Mouse (Mus musculus): ENCODE data around the gene Osbpl5.

Osbpl5 gene

DNA sequence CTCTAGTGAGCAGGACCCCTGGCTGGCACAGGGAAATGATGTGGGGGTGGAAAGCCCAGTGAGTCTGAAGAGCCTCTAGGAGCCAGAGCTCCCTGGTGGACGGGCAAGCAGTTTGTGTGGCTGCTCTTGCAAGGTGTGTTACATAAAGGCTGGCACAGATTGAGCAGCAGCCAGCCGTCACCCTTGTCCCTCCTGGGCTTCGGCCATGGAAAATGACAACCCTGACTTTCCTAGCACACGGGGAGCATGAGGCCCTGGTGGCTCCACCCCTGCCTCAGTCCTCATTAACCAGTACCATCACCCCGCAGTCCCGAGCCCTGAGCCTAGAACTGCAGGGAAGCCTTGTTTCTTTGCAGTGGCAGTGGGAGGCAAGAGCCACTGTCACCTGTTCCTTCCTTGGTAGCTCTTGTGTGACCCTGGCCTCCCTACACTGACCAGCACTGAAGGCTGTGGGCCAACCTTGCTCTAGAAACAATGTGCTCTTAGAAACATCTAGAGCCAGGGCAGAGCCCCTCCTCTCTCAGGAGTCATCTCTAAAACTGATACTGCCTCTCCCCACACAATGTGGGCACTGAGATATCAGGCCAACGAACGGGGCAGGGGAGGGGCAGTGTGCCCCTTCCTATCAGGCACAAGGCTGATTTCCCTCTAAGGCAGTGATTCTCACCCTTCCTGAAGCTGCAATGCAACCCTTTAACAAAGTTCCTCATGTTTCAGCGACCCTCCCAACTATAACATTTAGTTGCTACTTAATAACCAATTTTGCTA lies 1.2 kb downstream of the Osbpl5 start:
- DNase-seq (ENCODE audit: low spot score in 2 of 2), result no peak

GRCm38 (mm10) chr7:143753990-143754715 lies 2.6 kb downstream of the Osbpl5 start:
- DNase-seq (ENCODE audit: low spot score in 2 of 2), result peak; percentile 36 to 56

DNA sequence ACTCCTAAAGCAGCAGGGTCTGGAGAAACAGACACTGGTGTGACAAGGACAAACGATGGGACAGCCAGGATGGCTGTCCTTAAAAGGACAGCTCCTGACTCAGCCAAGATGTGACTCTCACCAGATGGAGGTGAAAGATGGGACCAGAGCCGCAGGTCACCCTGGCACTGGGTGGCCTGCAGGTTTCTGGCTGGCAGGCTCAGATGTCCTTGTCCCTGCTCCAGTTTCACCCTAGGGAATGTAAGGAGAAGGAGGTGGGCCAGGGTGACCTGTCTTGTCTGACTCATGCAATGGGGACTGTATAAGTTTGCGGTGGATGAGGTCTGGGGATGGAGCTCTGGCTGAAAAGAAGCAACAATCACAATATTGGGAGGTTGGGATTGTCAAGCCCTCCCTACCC lies 4.2 kb downstream of the Osbpl5 start:
- no peak for DNase-seq (ENCODE audit: low spot score in 2 of 2)

DNA sequence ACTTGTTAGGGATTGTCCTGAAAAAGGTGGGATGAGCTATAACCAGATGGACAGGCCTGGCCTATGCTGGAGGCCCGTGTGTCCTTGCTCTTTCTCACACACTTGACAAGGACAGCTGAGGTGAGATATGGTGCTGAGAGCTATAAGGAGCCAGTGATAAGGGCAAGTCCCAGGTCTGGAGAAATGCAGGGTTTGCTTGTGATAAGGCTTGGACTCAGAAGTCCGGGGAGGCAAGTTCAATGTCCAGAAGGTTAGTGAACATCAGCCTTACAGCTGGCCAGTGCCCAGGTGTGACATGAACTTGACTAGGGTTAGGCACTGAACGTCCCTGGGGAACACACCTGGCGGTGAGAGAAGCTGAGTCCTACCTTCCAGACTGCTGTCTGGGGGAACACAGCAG lies 4.7 kb downstream of the Osbpl5 start:
- DNase-seq (ENCODE audit: low spot score in 2 of 2), result no peak

GRCm38 (mm10) chr7:143751380-143751779 lies 5.4 kb downstream of the Osbpl5 start:
- DNase-seq (ENCODE audit: low spot score in 2 of 2), result no peak

GRCm38 (mm10) chr7:143749045-143749444 lies 7.7 kb downstream of the Osbpl5 start:
- DNase-seq (ENCODE audit: low spot score in 2 of 2), result no peak

GRCm38 (mm10) chr7:143748041-143748868 lies 8.5 kb downstream of the Osbpl5 start:
- DNase-seq (ENCODE audit: low spot score in 2 of 2), result peak; percentile 72 to 81

DNA sequence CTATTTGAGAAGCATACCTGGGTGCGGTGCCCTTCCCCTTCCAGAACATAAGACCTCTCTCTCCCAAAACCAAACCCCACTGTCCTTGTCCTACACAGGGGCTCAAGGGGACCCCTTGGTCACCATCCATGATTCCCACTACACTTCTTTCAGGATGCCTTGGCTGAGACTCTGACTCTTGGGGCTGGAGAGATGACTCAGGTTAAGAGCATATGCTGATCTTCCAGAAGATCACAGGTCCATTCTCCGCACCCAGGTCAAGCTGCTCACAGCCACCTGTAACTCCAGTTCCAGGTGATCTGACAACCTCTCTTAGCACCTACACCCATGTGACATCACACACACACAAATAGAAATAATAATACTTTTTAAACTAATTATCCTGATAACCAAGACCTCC lies 16.1 kb downstream of the Osbpl5 start:
- DNase-seq (ENCODE audit: low spot score in 2 of 2), result no peak

DNA sequence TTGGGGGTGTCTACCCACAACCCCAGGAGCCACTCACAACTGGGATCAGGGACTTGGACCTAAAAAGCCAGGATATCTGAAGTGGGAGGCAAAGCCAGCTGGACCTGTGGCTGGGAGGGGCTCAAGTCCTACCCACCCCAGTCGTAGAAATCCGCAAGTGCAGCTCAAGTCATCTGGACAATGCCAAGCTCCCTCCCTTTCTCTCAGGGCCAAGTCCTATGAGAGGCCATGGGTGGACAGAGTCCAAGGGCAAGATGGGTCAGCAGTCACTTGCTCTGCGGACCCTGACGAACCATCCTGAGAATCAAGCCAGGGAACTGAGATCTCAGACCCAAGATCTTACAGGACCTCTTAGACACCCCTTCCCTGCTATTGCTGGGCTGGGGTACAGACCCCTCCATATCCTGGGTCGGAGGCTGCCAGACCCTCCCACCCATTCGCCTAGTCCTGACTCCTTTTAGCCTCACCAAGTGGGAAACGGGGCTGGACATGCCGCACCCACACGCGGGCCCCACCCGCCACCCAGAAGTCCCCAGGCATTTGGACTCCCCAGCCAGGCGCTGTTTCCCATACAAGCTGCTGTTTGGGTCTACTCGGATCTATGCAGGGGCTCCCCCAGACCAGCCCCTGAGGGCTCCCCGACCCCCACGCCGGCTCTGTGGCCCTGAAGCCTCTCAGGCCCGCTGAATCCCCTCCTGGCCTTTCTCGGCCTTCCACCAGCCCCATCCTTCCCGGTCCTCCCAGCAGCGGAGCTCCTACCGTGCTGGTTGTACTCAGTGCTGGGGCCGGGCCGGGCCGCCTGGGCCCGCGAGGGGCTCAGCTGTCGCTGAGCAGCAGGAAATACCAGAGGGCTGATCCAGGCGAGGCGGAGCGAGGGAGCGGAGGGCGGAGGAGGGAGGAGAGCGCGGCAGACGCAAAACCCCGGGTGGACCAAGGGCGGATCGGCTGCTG lies 17.0 kb downstream of the Osbpl5 start:
- peak; percentile 17 to 29 for DNase-seq (ENCODE audit: low spot score in 2 of 2)

- DNase-seq (ENCODE audit: low spot score in 2 of 2), result no peak
Observed at GRCm38 (mm10) chr7:143738601-143739006, 18.2 kb downstream of the Osbpl5 start.

DNA sequence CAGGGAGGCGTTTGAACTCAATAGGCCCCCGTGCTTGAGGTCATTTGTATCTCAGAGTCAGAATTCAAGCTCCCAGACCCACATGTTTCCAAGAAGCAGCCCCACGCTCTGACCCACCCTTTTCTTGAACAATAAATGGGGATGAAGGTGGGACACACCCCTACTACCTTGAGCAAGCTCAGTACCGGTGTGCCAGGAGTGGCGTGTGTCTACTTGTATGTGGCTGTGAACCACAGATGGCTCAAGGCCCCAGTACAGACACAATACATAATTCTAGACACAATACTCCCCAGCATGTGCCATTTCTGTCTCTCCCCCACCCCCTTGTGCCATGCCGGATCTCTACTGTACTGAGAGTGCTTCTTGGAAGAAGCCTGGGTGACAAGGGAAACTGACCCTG lies 18.6 kb downstream of the Osbpl5 start:
- DNase-seq (ENCODE audit: low spot score in 2 of 2), result no peak

DNA sequence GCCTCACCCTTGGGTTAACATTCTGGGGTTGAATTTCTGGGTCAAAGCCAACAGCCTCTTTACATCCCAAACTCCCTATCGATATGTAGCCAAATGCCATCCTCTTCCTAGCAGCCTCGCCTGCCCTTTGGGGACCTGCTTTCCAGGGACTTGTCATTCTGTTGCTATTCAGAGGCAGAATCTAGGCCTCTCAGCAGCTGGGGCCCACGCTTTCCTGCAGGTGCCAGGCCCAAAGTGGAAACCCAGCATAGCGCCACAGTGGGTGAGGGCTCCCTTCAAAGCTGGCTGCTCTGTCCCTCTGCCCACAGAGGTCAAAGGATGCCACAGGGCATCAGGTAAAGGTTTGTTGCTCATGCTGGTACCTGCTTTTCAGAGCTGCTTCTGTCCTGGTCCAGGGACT lies 23.0 kb downstream of the Osbpl5 start:
- no peak for DNase-seq (ENCODE audit: low spot score in 2 of 2)

- no peak for DNase-seq (ENCODE audit: low spot score in 2 of 2)
Observed at GRCm38 (mm10) chr7:143729886-143730285, 26.9 kb downstream of the Osbpl5 start.

- DNase-seq (ENCODE audit: low spot score in 2 of 2), result no peak
Observed at GRCm38 (mm10) chr7:143726396-143726795, 30.4 kb downstream of the Osbpl5 start.

- DNase-seq (ENCODE audit: low spot score in 2 of 2), result no peak
Observed at GRCm38 (mm10) chr7:143723841-143724240, 32.9 kb downstream of the Osbpl5 start.

DNA sequence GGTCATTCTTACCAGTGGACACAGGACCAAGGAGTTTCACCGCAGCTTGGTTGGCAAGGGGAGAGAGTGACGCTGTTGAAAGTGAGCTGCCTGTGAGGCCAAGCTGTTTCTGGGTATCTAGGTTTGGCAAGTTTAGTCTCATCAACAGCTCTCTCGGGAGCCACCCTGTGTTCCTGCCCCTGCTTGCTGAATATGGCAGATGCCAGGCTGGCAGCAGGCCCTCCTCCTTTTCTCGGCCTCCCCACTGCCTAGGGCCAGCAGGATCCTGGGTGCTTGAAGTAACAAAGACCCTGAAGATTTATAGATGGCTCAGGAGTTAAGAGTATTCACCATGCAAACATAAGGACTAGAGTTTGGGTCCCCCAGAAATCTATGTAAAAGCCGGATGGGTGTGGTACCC lies 34.1 kb downstream of the Osbpl5 start:
- DNase-seq (ENCODE audit: low spot score in 2 of 2), result no peak

DNA sequence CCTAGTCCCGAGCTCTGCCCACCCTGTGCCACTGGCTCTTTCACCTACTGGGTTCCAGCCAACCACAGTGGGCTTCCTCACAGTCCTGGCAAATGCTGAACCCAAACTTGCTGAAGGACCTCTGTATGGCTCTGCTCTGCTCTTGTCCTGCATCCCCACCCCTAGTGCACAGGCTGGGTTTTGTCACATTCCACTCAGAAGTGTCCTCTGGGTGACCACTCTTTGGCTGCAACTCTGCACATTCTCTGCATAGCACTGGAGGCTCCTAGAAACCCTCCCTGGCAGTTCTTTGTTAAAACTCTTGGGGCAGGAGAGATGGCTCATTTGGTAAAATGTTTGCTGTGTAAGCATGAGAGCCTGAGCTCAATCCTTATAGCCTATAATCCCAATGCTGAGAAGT lies 39.0 kb downstream of the Osbpl5 start:
- DNase-seq (ENCODE audit: low spot score in 2 of 2), result no peak

DNA sequence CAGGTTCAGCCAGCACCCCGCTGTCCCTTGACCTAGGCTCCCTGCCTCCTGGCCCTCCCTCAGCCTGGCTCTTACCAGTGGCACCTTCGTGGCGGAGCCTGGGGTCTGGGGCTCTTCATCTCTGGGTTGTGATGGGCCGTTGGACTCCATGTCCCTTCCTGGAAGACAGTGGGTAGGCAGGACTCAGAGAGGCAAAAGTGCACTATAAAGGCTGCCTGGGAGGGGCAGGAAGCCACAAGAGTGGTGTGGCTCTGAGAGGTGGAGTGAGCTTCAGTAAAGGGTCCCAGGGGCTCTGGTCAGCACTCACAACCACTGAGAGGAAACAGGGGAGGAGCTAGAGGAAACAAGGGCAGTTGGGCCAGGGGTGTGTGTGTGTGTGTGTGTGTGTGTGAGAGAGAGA lies 43.4 kb downstream of the Osbpl5 start:
- peak; percentile 50 to 61 for DNase-seq (ENCODE audit: low spot score in 2 of 2)

GRCm38 (mm10) chr7:143712771-143713348 lies 43.9 kb downstream of the Osbpl5 start:
- DNase-seq (ENCODE audit: low spot score in 2 of 2), result peak; percentile 54 to 62

GRCm38 (mm10) chr7:143712023-143712422 lies 44.8 kb downstream of the Osbpl5 start:
- no peak for DNase-seq (ENCODE audit: low spot score in 2 of 2)

GRCm38 (mm10) chr7:143711381-143711780 lies 45.4 kb downstream of the Osbpl5 start:
- DNase-seq (ENCODE audit: low spot score in 2 of 2), result no peak

All from natural killer cell, adult 2 months (primary cell).